Mouse (Mus musculus) induced T-regulatory cell, adult 2 months (primary cell): Measurements from ENCODE around the gene Ddx42.

Experiments
- DNase-seq: peaks from one replicate; pipeline ENCODE4 v3.0.0-alpha.2; 2012; ENCODE audit warnings: low read depth

Ddx42 gene

DNA sequence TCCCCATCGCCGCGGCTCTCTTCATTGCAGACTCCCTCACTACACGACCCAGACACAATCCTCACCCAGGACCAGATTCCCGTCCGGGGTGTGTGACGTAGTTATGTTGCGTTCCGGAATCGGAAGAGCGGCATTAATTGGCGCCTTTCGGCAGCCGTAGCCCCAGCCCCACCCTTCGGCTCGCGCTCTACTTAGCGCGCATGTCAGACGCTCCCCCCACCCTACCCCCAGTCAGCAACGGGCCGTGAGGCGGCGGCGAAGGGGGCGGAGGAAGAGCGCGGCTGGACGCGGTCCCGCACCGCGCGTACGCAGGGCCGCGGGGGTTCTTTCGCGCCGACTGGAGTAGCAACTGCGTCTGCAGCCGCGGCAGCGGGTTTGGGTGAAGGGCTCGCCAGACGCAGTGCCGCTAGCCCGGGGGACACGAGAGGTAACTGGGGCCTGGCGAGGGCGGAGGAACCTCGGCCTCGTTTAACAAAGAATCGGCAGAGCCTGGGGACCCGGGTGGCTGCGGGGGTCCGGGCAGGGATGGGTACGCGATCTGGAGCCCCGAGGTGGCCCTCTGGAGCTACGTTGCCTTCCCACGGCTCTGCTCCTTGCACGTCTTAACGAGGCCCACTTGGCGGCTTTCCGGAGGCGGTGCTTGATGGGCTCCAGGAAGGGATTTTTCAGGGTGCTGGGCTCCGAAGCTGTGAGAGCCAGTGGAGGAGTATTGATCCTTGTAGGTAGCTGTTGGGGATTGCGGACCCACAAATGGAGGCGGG lies at the start of gene Ddx42:
Ddx42 (plus strand) TSS at position 197 of the 761 bp plus-strand sequence.
- peak; percentile 97 for DNase-seq

- peak; percentile 79 for DNase-seq
Observed at GRCm38 (mm10) chr11:106167435-106167834, 49.3 kb upstream of the Ddx42 start.

DNA sequence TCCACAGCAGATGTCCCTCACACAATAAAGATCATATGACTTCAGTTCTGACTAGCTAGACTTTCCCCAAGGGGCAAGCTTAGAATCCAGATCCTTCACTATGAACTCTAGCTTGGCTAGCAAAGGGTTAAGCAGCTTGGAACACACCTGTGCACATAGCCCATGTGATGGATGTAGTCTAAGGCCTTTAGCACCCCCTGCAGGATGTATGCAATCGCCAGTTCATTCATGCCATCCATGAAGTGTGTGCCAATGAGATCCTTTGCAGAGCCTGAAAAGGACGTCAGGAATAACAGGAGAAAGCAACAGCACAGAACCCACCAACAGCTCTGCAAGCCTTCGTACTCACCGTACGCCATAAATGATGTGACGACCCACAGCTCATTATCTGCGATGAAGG lies 45.9 kb upstream of the Ddx42 start:
- peak; percentile 87 for DNase-seq

DNA sequence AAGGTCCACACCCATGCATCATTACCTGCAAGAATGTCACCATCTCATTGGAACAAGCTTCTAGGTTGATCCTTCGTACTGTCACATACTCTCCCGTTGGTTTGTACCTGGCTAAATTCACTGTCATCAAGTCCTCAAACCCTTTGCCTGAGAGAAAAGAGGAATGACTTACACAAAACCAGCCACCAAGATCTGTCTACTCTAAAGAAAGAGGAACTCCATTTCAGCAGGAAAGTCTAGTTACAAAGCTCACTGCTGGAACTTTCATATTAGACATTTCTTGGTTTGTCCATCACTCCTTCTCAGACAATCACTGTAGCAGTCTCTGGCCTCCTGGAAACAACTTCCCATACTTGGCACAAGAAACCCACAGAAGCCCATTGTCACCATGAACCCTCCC lies 43.5 kb upstream of the Ddx42 start:
- DNase-seq = no peak

GRCm38 (mm10) chr11:106174372-106174771 lies 42.4 kb upstream of the Ddx42 start:
- DNase-seq = no peak

DNA sequence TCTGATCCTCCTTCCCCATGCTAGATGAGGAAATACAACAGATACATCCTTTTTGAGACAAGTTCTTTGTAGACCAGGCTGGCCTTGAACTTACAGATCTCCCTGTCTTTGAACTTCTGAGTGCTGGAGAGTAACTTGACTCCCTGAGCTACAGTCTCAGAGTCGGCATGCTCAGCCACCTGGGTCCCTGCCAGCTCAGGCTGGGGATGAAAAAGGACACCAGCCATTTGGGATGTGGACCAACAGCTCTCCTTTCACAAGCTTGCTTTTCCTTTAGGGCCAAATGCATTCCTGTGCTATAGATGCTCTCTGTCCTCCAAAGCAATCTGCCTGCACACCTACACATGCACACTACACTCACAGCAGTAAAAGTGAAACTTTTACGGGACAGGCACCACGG lies 41.6 kb upstream of the Ddx42 start:
- no peak for DNase-seq

DNA sequence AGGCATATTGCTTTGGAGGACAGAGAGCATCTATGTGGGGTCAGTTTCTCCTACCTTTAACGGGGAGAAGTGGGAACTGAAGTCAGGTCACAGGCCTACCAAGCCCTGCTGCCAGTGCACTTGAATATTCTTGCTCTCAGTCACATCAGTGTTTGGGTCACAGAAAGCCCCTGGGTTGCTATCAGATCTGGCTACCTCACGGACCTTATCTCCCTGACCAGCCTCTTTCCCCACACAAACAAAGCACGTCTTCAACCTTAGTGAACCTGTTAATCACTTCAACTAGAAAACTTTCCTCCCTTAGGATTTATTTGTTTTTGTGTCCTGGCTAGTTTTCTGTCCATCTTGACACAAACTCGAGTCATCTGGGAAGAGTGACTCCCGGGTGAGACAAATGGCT lies 40.4 kb upstream of the Ddx42 start:
- DNase-seq = no peak

- no peak for DNase-seq
Observed at GRCm38 (mm10) chr11:106178036-106178782, 38.5 kb upstream of the Ddx42 start.

- DNase-seq = no peak
Observed at GRCm38 (mm10) chr11:106179711-106180448, 36.8 kb upstream of the Ddx42 start.

- no peak for DNase-seq
Observed at GRCm38 (mm10) chr11:106180449-106180801, 36.3 kb upstream of the Ddx42 start.

DNA sequence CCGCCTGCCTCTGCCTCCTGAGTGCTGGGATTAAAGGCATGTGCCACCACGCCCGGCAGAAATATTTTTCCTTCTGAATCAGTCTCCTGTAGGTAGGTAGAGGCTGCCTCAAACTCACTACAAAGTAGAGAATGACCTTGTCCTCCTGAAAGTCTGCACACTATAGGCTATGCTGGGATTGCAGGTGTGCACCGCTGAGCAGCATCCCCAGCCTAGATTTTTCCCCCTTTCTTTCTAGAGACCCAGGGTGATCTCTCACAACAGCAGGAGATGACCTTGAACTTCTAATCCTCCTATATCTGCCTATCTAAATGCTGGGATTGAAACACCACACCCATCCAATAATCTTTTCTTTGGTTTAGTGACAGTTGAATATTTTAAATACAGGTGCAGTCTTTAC lies 29.4 kb upstream of the Ddx42 start:
- no peak for DNase-seq

GRCm38 (mm10) chr11:106191716-106192115 lies 25.0 kb upstream of the Ddx42 start:
- no peak for DNase-seq

GRCm38 (mm10) chr11:106192241-106192640 lies 24.5 kb upstream of the Ddx42 start:
- DNase-seq = no peak

- DNase-seq = peak; percentile 77
Observed at GRCm38 (mm10) chr11:106192657-106193370, 23.9 kb upstream of the Ddx42 start.

- DNase-seq = peak; percentile 99
Observed at GRCm38 (mm10) chr11:106193371-106194154, 23.2 kb upstream of the Ddx42 start.

DNA sequence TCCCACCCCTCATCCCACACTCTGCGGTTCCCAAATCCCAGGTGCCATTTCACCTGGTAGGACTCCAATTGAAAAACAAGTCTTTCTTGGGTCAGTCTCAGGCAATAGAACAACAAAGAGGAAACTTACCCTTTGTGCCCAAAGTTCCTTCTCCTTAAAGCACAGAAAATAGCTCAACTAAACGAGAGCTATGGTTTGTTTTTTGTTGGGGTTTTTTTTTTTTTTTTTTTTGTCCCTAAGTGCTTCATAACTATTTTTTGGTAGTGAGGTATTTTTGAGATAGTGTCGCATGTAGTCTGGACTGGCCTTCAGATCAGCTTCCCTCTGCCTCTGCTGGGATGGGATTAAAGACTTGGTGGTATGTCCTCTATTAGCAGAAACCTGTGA lies 22.6 kb upstream of the Ddx42 start:
- DNase-seq = no peak

DNA sequence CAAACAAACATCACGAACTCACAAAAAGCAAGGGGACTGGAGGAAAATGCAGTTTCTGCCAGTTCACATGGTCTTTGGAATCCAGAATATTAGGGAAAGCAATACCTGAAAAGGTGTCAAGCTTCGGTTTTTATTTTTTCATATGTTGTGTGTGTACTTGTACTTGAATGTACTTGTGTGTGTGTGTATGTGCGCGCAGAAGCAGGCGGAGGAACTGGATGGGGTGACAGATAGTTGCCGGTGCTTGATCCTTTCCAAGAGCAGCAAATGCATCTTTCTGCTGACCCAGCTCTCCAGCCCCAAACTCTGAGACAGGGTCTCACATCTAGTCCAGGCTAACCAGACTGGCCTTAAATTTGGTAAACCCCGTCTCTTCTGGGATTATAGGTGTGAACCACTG lies 21.8 kb upstream of the Ddx42 start:
- no peak for DNase-seq

GRCm38 (mm10) chr11:106195341-106195740 lies 21.4 kb upstream of the Ddx42 start:
- DNase-seq = no peak

- peak; percentile 47 for DNase-seq
Observed at GRCm38 (mm10) chr11:106198277-106198676, 18.4 kb upstream of the Ddx42 start.

- peak; percentile 53 for DNase-seq
Observed at GRCm38 (mm10) chr11:106199997-106200396, 16.7 kb upstream of the Ddx42 start.

DNA sequence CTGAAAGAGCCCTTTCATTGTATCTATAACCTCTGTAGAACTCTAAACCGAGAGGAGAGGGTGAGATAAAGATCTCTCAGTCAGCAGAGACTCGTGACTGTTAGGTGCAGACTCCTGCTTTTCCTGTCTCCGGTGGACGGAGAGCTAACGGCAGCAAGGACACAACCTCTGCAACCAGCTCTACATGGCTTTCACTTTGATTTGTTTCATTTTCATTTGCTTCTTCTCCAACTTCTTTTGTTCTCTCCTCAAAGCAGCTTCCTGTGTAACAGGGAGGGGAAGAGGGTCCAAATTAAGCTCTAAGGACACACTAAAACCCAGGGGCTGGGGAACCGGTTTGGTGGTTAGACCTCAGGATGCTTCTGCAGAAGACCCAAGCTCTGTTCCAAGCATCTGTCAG lies 16.0 kb upstream of the Ddx42 start:
- peak; percentile 77 for DNase-seq
